Mouse (Mus musculus): ENCODE measurements around the gene Slco1a5. TPM values are rescaled to one million over a fixed set of nuclear protein-coding genes. Genes with fewer than 3 reads are reported as not detected.

Gene Slco1a5
- total and polyA plus RNA-seq, 3 experiments: 0.04 TPM; not detected in 2

GRCm38 (mm10) chr6:142208421-142208820, 114.4 kb downstream of the Slco1a5 start, which contains the start of gene Slco1a6:
Slco1a6 (minus strand) TSS chr6:142208521.
- no peaks in the 10 kb centered on the region for H3K79me2 ChIP-seq (ENCODE audit: control insufficient read depth, insufficient read depth, low read length, poor library complexity)
- no peak for TF ChIP-seq NRF1 (IDR thresholded peaks at IDR 0.05; ENCODE audit: insufficient read depth, low read depth, low read length, poor library complexity, severe bottlenecking)
- TF ChIP-seq ZC3H11A (IDR thresholded peaks at IDR 0.05; ENCODE audit: low read depth, low read length): no peak
- no peak for TF ChIP-seq E2F4 (IDR thresholded peaks at IDR 0.05; ENCODE audit: borderline replicate concordance, low read depth, low read length)
- no peak for TF ChIP-seq NELFE (IDR thresholded peaks at IDR 0.05; ENCODE audit: low read depth, low read length)
- no peak for TF ChIP-seq ZKSCAN1 (IDR thresholded peaks at IDR 0.05; ENCODE audit: low read depth, low read length)
- no peak for TF ChIP-seq MXI1 (IDR thresholded peaks at IDR 0.05; ENCODE audit: low read depth, low read length)
- no peak for TF ChIP-seq MYB (IDR thresholded peaks at IDR 0.05; ENCODE audit: low read depth, low read length)
- no peak for TF ChIP-seq GABPA (IDR thresholded peaks at IDR 0.05; ENCODE audit: low read depth, low read length)
- no peak for TF ChIP-seq SMC3 (IDR thresholded peaks at IDR 0.05; ENCODE audit: low read depth, low read length)
- no peak for TF ChIP-seq USF1 (IDR thresholded peaks at IDR 0.05; ENCODE audit: low read depth, low read length)
- TF ChIP-seq MAX (IDR thresholded peaks at IDR 0.05; ENCODE audit: low read length): no peak
- TF ChIP-seq TAL1 (IDR thresholded peaks at IDR 0.05; ENCODE audit: low read length): no peak
- TF ChIP-seq RAD21 (IDR thresholded peaks at IDR 0.05; ENCODE audit: low read depth, low read length): no peak
- no peak for TF ChIP-seq GATA1 (IDR thresholded peaks at IDR 0.05; ENCODE audit: low read depth, low read length)
- no peak for TF ChIP-seq ZNF384 (IDR thresholded peaks at IDR 0.05; ENCODE audit: low read depth, low read length)
- no peak for TF ChIP-seq BHLHE40 (IDR thresholded peaks at IDR 0.05; ENCODE audit: borderline replicate concordance, low read depth, low read length)
- no peak for TF ChIP-seq USF2 (IDR thresholded peaks at IDR 0.05; ENCODE audit: borderline replicate concordance in 1 of 2, insufficient read depth in 1 of 2, low read depth in 1 of 2, low read length in 2 of 2)
- TF ChIP-seq RCOR1 (IDR thresholded peaks at IDR 0.05; ENCODE audit: low read depth, low read length): no peak
- TF ChIP-seq HCFC1 (IDR thresholded peaks at IDR 0.05; ENCODE audit: low read depth, low read length): no peak
- TF ChIP-seq MYC (IDR thresholded peaks at IDR 0.05; ENCODE audit: low read depth, low read length): no peak
- no peak within 1 kb of the TSS for H3K9ac ChIP-seq (ENCODE audit: control insufficient read depth, low read depth, low read length, poor library complexity, severe bottlenecking)
- no peaks in the 10 kb centered on the region; a peak in 1 of 4 replicates for H3K36me3 ChIP-seq (ENCODE audit: control insufficient read depth in 1 of 2, insufficient read depth in 2 of 2, low read length in 2 of 2)
- DNase-seq (ENCODE audit: low read depth, low spot score): no peak
- no peaks in the 10 kb centered on the region for H3K27me3 ChIP-seq (ENCODE audit: control insufficient read depth in 1 of 2, insufficient read depth in 2 of 2, low read length in 2 of 2)
- peak within 1 kb of the TSS; percentile 47; the same call in 1 of the 2 replicates for H3K27ac ChIP-seq (ENCODE audit: control insufficient read depth, low read depth, low read length)
- no peak within 1 kb of the TSS for H3K4me3 ChIP-seq (ENCODE audit: control insufficient read depth in 1 of 2, insufficient read depth in 1 of 2, low read depth in 2 of 2, low read length in 2 of 2)
- no peaks in the 10 kb centered on the region for H3K9me3 ChIP-seq (replicated peaks; ENCODE audit: insufficient read depth, low read length)
- H3K4me1 ChIP-seq (ENCODE audit: control insufficient read depth in 1 of 2, insufficient read depth in 2 of 2, low read length in 2 of 2): no peaks in the 10 kb centered on the region

DNA sequence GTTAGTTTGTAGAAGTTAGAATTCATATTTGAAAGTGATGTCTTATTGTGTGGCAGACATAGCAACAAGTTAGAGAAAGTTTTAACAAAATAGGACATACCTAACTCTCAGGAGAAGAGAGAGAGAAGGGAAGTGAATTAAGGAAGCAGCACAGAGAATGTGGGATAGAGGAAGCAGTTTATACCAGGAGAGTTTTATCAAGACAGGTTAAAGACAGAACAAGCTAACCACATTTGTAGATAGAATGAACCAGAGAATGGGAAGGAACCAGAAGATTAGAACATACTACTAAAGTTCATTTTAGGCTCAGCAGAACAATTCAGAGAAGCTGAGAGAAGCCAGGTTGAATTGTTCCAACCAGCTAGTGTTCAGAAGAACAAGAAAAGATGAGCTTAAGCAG, 122.3 kb downstream of the Slco1a5 start:
- Histone ChIP-seq H3K27ac (ENCODE audit: control insufficient read depth, low read depth, low read length) (peak overlapping the region; percentile 80), H3K27me3 (ENCODE audit: control insufficient read depth in 1 of 2, insufficient read depth in 2 of 2, low read length in 2 of 2) (no peaks in the 10 kb centered on the region), H3K36me3 (ENCODE audit: control insufficient read depth in 1 of 2, insufficient read depth in 2 of 2, low read length in 2 of 2) (peaks cover 0 to 14% of the 10 kb centered on the region in 2 experiments; a peak in 2 of 4 replicates), H3K4me1 (ENCODE audit: control insufficient read depth in 1 of 2, insufficient read depth in 2 of 2, low read length in 2 of 2) (peaks cover 0 to 9% of the 10 kb centered on the region in 2 experiments; a peak in 2 of 4 replicates), H3K79me2 (ENCODE audit: control insufficient read depth, insufficient read depth, low read length, poor library complexity) (no peaks in the 10 kb centered on the region), H3K9me3 (replicated peaks; ENCODE audit: insufficient read depth, low read length) (no peaks in the 10 kb centered on the region), H3K4me3 (ENCODE audit: control insufficient read depth in 1 of 2, insufficient read depth in 1 of 2, low read depth in 2 of 2, low read length in 2 of 2) (no peak overlapping the region), H3K9ac (ENCODE audit: control insufficient read depth, low read depth, low read length, poor library complexity, severe bottlenecking) (no peak overlapping the region)
- TF ChIP-seq RAD21 (IDR thresholded peaks at IDR 0.05; ENCODE audit: low read depth, low read length) (no peak), MAZ (IDR thresholded peaks at IDR 0.05; ENCODE audit: low read depth, low read length) (no peak), ZKSCAN1 (IDR thresholded peaks at IDR 0.05; ENCODE audit: low read depth, low read length) (no peak), NRF1 (IDR thresholded peaks at IDR 0.05; ENCODE audit: insufficient read depth, low read depth, low read length, poor library complexity, severe bottlenecking) (no peak), EP300 (IDR thresholded peaks at IDR 0.05; ENCODE audit: low read depth in 1 of 2, low read length in 2 of 2) (peak; percentile 70 to 71), TBP (IDR thresholded peaks at IDR 0.05; ENCODE audit: low read depth, low read length) (no peak), MYB (IDR thresholded peaks at IDR 0.05; ENCODE audit: low read depth, low read length) (no peak), GATA1 (IDR thresholded peaks at IDR 0.05; ENCODE audit: low read depth, low read length) (peak; percentile 44; the same call in 1 of the 2 replicates), USF1 (IDR thresholded peaks at IDR 0.05; ENCODE audit: low read depth, low read length) (no peak), CHD2 (IDR thresholded peaks at IDR 0.05; ENCODE audit: low read length) (no peak), BHLHE40 (IDR thresholded peaks at IDR 0.05; ENCODE audit: borderline replicate concordance, low read depth, low read length) (no peak), TCF12 (IDR thresholded peaks at IDR 0.05; ENCODE audit: low read depth, low read length) (peak; percentile 45; the same call in 1 of the 2 replicates), CHD1 (IDR thresholded peaks at IDR 0.05; ENCODE audit: low read depth, low read length) (no peak), MXI1 (IDR thresholded peaks at IDR 0.05; ENCODE audit: low read depth, low read length) (no peak)
- DNase-seq (ENCODE audit: low read depth, low spot score): peak; percentile 16
